Mouse (Mus musculus) cerebellum, adult 2 months (tissue): ENCODE data around the gene Pgm5.

Source experiments
- CTCF ChIP-seq: fragments of 200-500 bp; IDR thresholded peaks from 2 replicates; pipeline ENCODE4 v1.5.1; 2011; ENCODE audit warnings: low read depth, mild to moderate bottlenecking, control low read depth, low read length, moderate library complexity, borderline replicate concordance; ENCODE audit not compliant: insufficient read depth
- POLR2A ChIP-seq: fragments of 200-500 bp; IDR thresholded peaks from 2 replicates; pipeline ENCODE4 v1.6.1; 2011; ENCODE audit warnings: low read length, control low read depth, borderline replicate concordance; ENCODE audit not compliant: insufficient read depth

DNA sequence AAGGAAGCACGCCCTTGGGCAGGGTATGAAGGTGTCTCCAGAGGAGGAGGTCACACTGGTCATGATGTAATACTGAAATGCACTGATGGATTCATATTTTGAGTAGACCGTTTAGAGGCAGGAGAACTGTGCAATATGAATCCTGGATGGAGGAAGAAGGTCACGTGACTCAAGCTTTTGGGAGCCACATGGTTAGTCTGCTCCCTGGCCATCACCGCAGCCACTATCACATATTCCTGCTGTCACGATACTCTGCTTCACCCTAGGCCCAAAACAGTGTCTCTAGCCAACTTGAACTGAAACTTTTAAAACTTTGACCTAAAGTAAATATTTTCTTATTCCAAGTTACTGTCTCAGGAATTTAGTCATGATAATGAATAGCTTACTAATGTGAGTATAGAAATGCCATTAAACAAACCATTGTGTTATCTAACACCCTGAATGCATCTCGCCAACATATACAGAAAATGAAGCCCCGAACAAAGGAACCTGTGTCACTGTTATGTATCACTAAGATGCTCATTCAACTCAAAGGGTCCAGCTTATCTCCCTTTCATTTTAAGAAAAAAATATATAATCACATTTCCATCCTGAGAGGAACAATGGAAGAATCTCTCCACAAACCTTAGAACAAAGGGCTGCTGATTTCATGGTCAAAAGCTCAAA lies 108.6 kb downstream of the Pgm5 start:
- no peak for TF ChIP-seq CTCF
- TF ChIP-seq POLR2A: no peak
